ENCODE assay signal across 24 mouse cellular contexts in the genomic region with DNA sequence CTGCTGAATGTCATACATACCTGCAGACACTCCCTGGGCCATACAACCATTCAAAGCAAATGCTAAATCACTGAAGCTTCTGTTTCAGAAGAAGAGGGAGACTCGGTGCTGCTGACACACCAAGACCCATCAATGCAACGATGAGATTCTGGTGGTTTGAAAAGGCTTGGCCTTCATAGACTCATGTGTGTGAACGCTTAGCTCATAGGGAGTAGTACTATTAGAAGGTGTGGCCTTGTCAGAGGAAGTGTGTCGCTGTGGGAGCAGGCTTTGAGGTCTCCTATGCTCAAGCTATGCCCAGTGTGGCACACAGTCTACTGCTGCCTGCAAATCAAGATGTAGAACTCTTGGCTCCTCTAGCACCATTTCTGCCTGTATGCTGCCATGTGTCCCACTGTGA. TPM values are rescaled to one million over a fixed set of nuclear protein-coding genes. Genes with fewer than 3 reads are reported as not detected.
"Had no signal": no experiment of that assay in that cellular context is flagged by ENCODE, and none has a peak within 500 bp of the region (broad histone marks: within the 10 kb centered on the region; RNA-seq: fewer than 3 reads in every experiment).

No protein-coding gene starts in this region.

- H3K36me3 ChIP-seq: lung, embryonic 15.5 days; midbrain, embryonic 13.5 days; midbrain, embryonic 15.5 days; neural tube, embryonic 12.5 days; stomach, embryonic 15.5 days had no signal

- H3K4me1 ChIP-seq: lung, embryonic 15.5 days; megakaryocyte, embryonic 14.5 days; midbrain, embryonic 13.5 days; midbrain, embryonic 15.5 days; neural tube, embryonic 12.5 days; stomach, embryonic 15.5 days had no signal

- ATAC-seq: lung, postnatal 0 days; midbrain, embryonic 13.5 days; midbrain, embryonic 15.5 days had no signal

- H3K9ac ChIP-seq: lung, embryonic 15.5 days; midbrain, embryonic 13.5 days; midbrain, embryonic 15.5 days; neural tube, embryonic 12.5 days; stomach, embryonic 15.5 days had no signal

- H3K27ac ChIP-seq: lung, embryonic 15.5 days; macrophage; midbrain, embryonic 13.5 days; midbrain, embryonic 15.5 days; neural tube, embryonic 12.5 days; stomach, embryonic 15.5 days; stomach, postnatal 0 days had no signal

- H3K27me3 ChIP-seq: lung, embryonic 15.5 days; midbrain, embryonic 13.5 days; midbrain, embryonic 15.5 days; neural tube, embryonic 12.5 days; stomach, embryonic 15.5 days had no signal

- H3K9me3 ChIP-seq: lung, embryonic 15.5 days; midbrain, embryonic 15.5 days; stomach, embryonic 15.5 days had no signal

- DNase-seq: lung, adult 2 months; lung, postnatal 14 days; lung, postnatal 36 days; right cerebral cortex, postnatal 14 days; thymus, adult 2 months; thymus, postnatal 25 days; thymus, postnatal 4 days had no signal

- H3K4me3 ChIP-seq: lung, embryonic 15.5 days; megakaryocyte, embryonic 14.5 days; midbrain, embryonic 13.5 days; midbrain, embryonic 15.5 days; neural tube, embryonic 12.5 days; stomach, embryonic 15.5 days had no signal

- H3K4me2 ChIP-seq: lung, embryonic 15.5 days; midbrain, embryonic 11.5 days; midbrain, embryonic 13.5 days; midbrain, embryonic 15.5 days; neural tube, embryonic 12.5 days; stomach, embryonic 15.5 days had no signal

RNA-seq across cellular contexts. Expression of a gene that starts 4.9 kb away (rescaled TPM):
- total RNA-seq: megakaryocyte progenitor cell, adult 5-6 weeks; midbrain, postnatal 0 days; monocyte, adult 5-6 weeks; neutrophil, adult 5-6 weeks had no signal
- polyA plus RNA-seq: lung, adult 2 months; lung, embryonic 15.5 days; lung, postnatal 0 days; macrophage; midbrain, embryonic 11.5 days; midbrain, embryonic 13.5 days; midbrain, embryonic 15.5 days; neural tube, embryonic 12.5 days; neural tube, embryonic 14.5 days; spleen, adult 2 months; stomach, embryonic 15.5 days; stomach, postnatal 0 days; thymus, adult 2 months; urinary bladder, adult 2 months had no signal

RNA-seq across cellular contexts. Expression of a gene that starts 35.3 kb away (rescaled TPM):
- total RNA-seq: megakaryocyte progenitor cell, adult 5-6 weeks; midbrain, postnatal 0 days; monocyte, adult 5-6 weeks; neutrophil, adult 5-6 weeks had no signal
- polyA plus RNA-seq: lung, adult 2 months; lung, embryonic 15.5 days; lung, postnatal 0 days; macrophage; midbrain, embryonic 11.5 days; midbrain, embryonic 13.5 days; midbrain, embryonic 15.5 days; midbrain, postnatal 0 days; neural tube, embryonic 12.5 days; neural tube, embryonic 14.5 days; spleen, adult 2 months; stomach, embryonic 15.5 days; stomach, postnatal 0 days; thymus, adult 2 months; urinary bladder, adult 2 months had no signal
